Mouse (Mus musculus) heart, adult 2 months (tissue): Measurements from ENCODE around the gene Adgrf3.

ENCODE experiments used
- CTCF ChIP-seq: fragments of 200-600 bp; IDR thresholded peaks from 2 replicates; pipeline ENCODE4 v1.8.1; 2022; ENCODE audit warnings: antibody characterized with exemption, mild to moderate bottlenecking, moderate library complexity
- EP300 ChIP-seq: fragments of 200-500 bp; IDR thresholded peaks from 2 replicates; pipeline ENCODE4 v1.6.1; 2011; ENCODE audit warnings: low read depth, low read length, control low read depth; ENCODE audit not compliant: insufficient read depth
- POLR2A ChIP-seq: fragments of 200-500 bp; IDR thresholded peaks from 2 replicates; pipeline ENCODE4 v1.6.1; 2011; ENCODE audit warnings: mild to moderate bottlenecking, low read depth, low read length, control low read depth; ENCODE audit not compliant: insufficient read depth

GRCm38 (mm10) chr5:30242410-30242809 is 36.9 kb upstream of the Adgrf3 start:
- TF ChIP-seq CTCF: no peak
- no peak for TF ChIP-seq POLR2A
- no peak for TF ChIP-seq EP300
